Mouse (Mus musculus) lung, postnatal 36 days (tissue): ENCODE results near the gene Wipf1.
"Not testable (repeated sequence)": the region's sequence is repeated elsewhere in the genome, so short reads cannot be mapped to it uniquely, and the experiment has no call there.

ENCODE experiments used
- DNase-seq: peaks from one replicate; pipeline ENCODE4 v3.0.0; 2022; ENCODE audit warnings: mixed read lengths

Gene Wipf1

DNA sequence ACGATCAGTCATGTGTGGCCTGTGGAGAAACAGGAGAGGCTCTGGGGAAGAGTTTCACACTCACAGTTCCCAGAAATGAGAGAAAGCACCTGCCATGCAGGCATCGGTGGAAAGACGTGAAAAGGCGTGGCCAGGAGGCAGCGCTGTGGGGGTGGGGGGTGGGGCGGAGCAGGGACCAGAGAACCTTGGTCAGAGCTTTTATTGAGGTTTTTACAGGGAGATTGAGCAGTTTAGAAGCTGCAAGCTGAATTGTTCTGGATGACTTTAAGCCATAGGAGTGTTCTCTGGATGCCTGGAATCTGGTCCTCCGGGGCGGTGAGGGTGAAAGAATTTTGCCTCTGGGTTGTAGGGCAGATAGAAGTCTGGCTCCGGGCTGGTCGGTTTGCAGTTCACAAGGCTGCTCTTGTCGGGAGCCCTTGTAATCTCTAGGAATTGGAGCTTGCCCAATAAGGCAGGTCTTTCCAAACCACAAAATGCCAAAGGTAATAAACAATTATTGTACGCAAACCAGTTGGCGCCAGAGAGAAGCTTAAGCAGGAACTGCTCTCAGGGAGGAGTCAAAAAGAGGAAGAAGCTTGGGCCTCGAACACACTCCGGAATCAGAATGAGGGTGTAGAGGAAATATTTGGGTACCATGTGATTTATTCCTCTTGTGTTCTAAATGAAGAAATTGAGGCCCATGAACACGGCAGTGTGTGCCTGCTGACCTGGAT, 11.1 kb upstream of the Wipf1 start:
- DNase-seq = peak; percentile 74

DNA sequence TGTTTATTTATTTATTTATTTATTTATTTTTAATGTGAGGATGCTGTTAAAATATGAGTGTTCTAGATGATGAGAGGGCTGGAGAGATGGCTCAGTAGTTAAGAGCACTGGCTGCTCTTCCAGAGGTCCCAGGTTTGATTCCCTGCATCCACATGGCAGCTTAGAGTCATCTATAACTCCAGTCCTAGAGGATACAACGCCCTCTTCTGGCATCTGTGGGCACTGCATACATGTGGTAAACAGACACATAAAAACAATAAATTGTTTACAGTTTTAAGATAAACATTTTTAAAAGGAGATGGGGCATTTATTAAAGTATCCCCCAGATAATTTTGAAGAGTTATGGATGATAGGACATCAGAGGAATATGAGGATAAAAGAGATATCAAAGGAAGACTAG, 10.2 kb upstream of the Wipf1 start:
- peak; percentile 67 for DNase-seq

DNA sequence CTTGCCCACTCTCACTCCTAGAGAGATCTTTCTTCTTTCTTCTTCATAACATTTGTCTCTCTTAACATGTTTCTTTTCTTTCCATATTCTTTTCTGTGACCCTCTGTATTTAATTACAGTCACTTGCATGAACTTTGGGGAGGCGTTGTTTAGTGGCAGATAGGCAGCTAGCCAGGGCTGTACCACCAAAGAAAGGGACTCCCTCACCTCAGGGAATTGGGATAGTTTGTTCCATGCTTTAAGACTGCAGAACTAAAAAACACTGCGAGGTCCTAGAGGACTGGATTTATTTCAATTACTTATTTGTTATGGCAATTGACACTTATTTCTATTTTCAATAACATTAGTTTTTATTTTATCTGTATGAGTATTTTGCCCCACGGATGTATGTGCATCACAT, 9.6 kb upstream of the Wipf1 start:
- DNase-seq = no peak

DNA sequence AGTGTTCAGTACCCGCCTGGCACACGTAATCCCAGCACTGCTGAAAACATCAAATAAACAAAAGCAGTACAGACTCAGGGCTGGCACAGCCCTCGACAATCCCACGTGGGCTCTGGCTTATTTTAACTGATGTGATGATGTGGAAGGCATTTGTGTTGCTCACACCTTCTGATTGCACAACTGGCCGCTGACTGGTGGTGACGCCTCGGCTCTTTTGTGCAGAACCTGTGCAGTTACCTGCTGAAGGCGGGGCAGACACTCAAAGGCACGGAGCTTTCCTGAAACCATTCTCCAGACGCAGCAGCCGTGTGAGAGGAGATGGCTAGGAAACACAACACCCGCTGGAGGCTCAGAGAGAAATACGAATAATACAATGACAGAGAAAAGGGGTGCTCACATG, 9.1 kb upstream of the Wipf1 start:
- DNase-seq = peak; percentile 65

DNA sequence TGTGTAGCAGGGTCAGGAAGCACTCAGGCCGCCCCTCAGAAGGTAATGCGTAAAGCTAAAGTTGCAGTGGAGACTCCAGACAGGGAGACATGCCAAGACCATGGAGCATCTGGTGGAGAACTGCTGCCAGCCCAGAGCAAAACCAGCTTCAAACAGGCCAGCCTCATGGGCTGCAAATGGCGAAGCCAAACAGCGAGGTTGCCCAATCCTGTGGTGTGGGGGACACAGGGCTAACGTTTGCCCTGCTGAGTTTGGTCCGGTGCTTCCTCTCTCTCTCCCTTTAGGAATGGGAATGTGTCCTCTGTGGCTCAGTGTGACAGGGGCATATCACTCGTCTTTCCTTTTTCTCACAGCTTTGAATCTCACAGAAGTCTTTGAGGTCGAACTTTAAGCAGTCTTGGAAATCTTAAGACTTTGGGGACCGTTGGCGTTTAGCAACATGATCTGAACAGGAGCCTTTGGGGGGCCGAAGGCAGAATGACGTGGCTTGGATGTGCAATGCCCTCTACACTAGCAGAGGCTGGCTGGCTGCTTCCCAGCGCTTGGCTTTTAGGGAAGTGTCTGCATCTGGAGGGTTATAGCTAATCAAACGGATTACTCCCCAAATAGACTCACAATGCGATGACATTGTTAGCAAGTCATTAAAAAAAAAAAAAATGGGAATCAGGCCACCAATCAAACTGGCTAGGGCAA, 6.7 kb upstream of the Wipf1 start:
- no peak for DNase-seq

DNA sequence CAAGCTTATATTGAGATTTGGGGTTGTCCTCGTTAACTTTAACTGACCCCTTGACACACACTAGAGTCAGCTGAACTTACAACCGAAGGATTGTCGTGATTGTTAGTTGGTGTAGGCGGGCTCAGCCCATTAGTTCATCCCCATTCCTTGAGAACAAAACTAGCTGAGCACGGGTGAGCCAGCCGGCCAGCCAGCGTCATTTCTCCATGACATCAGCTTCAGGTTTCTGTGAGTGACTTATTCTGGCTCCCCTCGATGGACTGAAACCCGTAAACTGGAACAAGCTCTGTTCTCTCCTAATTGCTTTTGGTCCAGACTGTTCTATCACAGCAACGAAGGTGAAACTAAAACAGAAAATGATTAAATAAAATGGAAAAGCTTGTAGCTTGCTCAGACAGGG, 5.2 kb upstream of the Wipf1 start:
- DNase-seq = no peak

DNA sequence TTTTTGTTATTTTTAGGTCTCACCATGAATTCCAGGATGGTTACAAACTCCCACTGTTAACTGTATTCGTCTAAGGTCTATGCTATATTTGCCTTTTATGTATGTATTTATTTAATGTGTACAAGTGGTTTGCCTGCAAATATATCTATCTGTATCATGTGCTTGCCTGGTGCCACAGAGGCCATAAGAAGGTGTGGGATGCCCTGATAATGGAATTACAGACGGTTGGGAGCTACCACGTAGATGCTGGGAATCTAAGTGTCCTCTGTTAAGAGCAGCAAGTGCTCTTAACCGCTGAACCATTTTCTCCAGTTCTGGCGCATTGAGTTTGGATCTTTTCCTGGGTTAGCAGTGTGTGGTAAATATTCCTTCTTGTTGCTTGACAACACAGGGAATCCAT, 953 bp upstream of the Wipf1 start:
- DNase-seq = no peak

DNA sequence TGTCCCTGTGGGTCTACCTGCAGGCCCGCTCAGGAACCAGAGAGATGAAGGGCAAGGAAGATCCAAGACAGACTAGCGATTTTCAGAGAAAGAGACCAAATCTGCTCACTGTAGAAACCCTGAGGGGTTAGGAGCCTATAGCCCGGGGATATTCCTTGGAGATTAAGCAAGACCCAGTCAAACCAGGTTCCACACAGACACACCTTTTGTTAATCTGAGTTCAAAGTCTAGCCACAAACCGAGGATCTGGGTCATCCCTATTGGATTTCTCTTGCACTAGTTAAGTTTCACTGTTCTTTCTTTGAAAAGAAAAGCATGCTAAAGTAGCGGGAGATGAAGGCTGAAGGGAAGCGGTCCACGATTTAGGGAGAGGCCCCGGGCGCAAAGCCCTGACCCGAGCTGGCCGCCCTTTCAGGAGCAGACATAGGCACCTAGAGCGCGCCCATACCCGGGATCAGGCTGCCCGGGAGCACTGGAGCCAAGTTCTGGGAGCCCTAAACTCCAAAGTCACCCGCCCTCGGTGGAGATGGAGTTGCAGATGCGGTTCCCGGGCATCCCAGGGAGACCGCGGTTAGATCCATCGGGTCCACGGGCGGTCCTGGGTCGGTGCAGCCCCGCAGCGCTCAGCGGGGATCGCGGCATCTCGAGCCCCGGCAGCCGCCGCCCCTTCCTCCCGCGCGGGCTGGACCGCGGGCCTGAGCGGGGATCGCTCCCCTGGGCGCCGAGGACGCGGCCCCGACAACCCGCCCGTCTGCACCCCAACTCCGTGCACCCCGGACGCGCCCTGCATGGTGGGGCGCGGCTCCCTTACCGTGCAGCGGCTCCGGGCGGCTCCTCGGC, 798 bp downstream of the Wipf1 start:
- no peak for DNase-seq

DNA sequence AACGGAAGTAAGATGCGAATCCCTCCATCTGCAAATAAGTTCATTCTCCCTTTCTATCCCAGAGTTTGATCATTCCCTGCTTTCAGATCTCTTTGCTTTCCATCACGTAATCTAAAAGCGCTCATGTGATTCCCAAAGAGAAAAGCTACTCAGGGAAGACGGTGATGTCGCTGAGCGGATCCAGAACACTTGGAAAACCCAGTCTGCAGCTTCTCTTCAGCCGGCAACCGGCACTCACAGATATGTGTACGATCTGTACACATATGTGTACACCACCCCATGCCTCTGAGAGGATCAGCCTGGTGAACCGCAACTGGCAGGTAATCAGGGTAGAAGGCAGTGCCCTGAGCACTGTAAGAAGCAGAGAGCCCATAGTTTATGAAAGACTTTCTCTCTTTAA, 1.6 kb downstream of the Wipf1 start:
- no peak for DNase-seq

DNA sequence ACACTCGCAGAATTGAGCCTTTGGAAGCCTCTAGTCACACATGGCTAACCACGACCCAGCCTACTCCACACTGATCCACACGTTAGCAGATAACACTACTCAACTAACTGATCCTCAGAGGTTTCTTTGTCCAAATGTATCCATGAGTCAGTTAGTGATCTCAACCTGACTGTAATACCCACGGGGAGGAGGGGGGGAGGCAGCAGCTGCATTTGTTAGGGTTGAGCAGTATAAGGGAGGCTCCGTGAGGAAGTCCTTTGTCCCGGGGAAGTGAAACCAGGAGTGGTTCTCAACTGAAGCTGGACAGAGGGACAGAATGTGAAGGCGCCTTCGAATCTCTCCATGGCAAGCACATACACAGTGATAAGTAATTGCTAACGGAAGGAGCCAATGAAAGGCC, 2.8 kb downstream of the Wipf1 start:
- DNase-seq = peak; percentile 77

DNA sequence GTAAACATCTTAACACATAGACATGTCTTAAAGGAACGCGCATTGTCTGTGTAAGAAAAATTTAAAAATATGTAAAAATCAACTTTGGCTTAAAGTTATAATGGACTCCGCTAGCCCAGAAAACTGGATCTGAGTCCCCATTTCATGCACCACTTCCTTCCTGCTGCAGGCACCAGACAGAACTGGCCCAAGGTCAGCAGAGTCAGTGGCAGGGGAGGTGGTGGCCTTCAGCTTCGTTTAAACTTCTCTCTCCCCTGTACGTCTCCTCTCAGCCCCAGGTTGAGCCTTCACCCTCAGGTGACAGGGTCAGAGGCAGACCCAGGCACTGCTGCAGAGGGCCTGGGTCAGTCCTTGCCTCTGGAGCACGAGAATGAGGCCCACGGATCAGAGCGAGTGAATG, 6.6 kb downstream of the Wipf1 start:
- DNase-seq = no peak

DNA sequence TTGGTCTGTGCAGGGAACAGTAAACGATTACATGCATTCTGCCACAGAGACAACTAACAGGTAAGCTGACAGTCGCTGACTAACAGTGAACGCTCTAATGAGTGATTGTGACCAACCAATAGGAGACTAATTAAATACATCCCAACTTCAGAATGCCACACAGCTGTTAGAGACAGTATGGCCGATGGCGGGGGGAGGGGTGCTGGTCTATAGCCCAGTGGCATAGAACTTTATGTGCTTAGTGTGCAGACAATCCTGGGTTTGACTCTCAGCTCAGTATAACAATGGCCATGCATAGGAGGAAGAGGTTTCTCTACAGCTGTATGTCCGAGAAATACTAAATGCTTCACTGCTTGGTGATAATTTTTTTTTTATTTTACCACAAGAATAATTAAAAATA, 7.2 kb downstream of the Wipf1 start:
- DNase-seq = no peak

DNA sequence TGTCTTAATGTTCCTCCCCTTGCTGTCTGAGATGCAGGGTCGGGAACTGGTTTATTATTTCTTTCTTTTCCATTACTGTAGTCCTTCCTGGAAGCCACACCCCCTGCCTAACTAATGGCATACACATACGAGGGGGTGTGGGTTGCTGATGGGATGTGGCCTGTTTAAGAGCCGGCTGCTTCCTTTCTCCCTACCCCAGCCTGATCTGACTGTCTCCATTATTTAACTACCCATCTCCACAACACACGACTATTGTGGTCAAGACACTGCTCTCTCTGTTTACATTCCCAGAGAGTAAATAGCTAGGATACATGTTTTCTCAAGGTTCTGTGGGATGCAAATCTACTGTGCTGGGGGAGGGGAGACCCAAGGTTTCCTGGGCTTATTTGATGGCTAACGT, 7.8 kb downstream of the Wipf1 start:
- DNase-seq = peak; percentile 43

DNA sequence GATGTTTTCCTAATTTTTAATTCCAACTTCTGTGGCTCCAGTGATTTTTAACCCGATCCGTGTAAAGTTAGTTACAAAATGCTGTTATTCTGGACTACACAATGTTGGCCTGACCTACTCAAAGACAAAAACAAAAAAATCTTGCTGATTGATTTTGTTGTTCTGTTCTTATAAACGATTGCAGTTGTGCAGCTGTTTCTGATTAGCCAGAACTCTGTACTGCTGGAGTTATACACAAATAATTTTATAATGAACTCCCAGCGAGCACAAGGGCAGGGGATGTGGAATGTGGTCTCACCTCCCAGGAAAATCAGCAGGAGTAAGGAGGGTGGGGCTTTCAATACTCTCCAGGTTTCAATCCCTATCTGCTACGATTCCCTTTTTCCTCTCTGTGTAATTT, 10.6 kb downstream of the Wipf1 start:
- DNase-seq = no peak

DNA sequence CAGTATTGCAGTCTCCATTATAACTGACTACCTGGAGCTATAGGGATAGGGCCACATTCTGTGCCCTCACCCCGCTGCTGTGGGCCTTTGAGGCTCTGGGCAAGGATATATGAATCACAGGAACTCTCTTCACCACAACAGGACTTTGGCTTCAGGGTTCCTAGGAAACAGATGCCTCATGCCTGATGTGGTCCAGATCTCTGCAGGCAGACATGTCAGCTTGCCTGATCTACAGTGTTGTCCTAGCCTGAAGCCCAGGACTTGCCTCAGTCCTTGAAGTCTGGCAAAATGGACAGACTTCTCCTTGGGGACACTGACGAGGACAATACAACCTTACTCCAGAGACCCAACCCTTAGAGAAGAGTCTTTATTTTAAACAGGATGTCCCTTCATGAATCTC, 11.2 kb downstream of the Wipf1 start:
- no peak for DNase-seq

DNA sequence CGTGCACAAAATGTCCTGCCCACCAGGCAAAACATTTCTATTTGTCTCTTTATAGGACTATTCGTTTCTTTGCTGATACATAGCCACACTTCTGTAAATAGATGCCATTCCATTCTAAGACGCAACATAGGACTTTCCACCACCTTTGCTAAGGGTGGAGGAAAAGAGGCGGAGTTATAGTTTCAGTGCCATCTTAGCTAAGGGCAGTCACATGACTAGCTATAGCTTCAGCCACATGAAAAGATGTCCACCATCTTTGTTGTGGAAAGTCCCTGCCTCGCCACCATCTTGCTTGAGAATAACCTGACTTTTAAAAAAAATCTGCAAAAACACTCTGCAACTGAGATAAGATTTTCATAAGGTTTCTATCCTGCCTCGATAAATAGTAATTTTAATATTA, 15.4 kb downstream of the Wipf1 start:
- DNase-seq = no peak

DNA sequence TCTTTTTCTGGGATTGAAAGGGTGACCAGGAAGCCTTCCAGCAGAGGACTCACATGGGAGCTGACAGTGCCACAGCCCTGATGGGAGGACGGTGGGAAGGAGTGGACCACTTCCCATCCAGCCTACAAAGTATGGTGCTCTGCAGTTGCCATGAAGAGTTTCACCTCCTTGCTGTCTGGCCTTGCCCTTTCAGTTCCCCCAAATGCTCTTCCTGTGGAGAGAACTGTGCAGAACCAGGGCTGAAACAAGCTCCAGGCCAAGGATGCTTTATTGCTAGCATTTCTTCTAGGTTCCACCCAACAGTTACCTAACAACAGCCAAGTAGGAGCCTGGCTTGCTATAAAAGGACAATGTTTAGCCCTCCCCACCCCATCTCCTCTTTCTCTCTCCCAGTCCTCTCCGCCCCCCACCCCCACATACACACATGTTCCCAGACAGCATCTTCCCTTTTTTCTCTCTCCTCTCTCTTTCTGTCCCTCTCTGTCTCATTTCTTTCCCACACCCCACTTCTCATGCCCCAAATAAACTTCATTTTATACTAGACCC, 16.3 kb downstream of the Wipf1 start:
- DNase-seq = no peak

DNA sequence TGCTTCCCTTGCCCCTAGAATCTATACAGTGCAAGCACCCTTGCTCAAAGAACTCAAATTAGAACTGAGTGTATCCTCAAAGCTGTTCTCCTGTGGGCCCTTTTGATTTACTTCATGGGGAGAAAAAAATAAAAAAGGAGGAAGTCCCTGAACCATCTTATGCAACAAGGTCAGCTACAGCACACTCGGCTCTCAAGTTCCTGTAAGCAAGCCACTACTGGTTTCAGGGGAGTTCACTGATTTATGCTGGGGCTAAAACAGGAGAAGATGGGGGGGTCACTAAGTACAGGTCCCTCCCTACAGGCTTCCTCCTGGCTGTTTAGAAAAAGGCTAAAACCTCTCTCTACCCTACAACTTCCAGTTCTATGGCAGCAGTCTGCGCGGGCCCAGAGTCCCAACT, 17.5 kb downstream of the Wipf1 start:
- peak; percentile 69 for DNase-seq

DNA sequence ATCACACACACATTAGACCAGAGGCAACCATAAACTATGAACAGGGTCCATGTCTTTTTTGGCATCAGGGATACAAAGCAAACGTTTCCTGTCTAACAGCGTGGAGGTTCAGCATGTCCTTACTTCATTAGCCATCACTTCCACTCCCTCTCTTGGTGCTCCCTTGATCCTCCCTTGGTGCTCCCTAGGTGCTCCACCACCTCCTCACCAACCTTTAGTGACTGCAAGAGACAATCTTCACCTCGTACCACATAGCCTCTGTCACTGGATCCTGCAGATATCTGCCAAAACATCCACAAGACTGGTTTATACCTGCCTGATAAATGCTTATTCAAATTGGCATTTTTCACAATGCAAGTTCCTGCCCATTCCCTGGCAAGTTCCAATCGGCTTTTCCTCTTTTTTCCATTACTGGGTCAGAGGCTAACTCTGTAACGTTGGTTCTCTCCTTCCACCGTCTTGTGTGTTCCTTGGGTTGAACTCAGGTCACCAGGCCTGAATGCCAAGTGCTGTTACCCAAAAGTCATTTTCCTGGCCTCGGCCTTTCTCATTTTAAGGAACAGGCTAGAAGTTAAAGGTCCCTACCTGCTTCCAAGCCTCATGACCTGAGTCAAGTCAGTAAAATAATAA, 18.7 kb downstream of the Wipf1 start:
- no peak for DNase-seq

DNA sequence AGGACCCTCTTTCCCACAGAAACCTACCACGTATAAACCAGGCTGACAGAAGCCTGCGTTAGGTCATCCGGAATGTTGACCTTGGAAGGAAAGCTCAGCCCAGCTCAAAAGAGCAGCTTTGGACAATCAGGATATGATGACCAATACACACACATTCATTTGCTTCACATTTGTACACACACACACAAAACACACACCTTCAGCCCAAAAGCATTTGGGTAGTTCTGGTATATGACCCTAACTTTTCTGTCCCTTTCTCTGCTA, 19.6 kb downstream of the Wipf1 start:
- no peak for DNase-seq

DNA sequence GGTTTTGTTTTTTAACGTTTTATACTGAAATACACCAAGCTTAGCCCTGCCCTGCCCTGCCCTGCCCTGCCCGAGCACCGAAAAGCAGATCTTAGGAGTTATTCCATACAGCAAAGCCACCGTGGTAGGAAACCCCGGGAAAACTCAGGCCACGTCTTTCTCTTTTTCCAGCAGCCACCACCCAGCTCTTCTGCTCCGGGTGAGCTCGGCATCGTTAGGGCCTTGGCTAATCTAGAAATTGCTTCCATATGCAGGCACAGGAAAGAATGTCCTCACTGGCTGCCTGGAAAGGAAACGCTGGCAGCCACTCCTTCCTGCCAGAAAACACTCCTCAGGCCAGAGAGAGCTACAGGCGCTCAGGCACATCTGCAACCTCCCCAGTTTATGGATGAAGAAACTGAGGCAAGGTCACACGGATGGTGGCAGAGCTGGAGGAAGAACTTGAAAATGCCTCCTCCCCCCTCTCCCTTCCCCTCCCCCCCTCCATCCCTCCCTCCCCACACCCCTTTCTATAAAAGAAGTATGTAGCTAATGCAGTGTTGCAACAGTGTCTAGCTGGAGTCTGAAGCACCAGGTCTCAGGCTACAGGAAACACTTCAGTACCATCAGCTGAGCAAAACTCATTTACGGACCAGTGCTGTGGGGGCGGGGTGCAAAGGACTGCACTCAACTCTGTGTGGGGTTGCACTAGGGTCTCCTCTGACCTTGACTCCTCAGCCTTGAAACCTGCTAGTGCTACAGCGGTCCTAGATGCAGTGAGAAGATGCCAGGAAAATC, 20.1 kb downstream of the Wipf1 start:
- DNase-seq = peak; percentile 71

DNA sequence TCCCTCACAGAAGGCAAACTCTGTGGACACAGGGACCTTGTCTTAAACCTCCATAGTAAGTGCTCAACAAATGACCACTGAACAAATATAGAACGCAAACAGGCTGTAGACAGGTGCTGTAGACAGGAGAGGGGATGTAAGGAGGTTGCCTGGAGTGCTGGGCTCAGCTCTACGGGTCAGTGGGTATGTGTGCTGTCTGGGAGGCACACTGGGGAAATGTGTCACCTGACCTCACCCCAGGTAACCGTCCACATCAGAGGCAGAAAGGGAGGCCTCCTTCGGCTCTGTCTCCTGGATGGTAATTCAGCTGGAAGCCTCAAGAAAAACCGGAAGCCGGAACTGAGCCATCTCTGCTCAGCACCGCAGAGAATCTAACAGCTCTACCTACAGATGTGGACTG, 21.6 kb downstream of the Wipf1 start:
- no peak for DNase-seq

DNA sequence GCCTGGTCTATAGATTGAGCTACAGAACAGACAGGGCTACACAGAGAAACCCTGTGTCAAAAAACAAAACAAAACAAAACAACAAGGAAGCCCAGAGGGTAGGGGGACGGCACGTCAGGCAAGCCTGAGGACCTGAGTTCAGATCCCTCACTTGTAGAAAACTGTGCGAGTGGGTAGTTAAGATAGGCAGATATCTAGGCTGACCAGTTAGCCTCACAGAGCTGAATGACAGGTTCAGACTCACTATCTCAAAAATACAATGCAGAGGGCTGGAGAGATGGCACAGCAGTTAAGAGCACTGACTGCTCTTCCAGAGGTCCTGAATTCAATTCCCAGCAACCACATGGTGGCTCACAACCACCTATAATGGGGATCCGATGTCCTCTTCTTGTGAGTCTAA, 23.2 kb downstream of the Wipf1 start:
- DNase-seq = not testable (repeated sequence)
